Mouse (Mus musculus): ENCODE measurements around the gene Lekr1. TPM values are rescaled to one million over a fixed set of nuclear protein-coding genes. Genes with fewer than 3 reads are reported as not detected.

Lekr1 gene
- polyA plus RNA-seq, 1 experiment from 2014 or later: 4.0 TPM

GRCm38 (mm10) chr3:65824886-65825285 lies 158.9 kb downstream of the Lekr1 start:
- H3K4me3 ChIP-seq (ENCODE audit: low read depth, low read length): no peak overlapping the region
- no peaks in the 10 kb centered on the region for H3K9me3 ChIP-seq (ENCODE audit: control insufficient read depth, low read length)
- H3K4me2 ChIP-seq (replicated peaks; ENCODE audit: low read depth): no peak overlapping the region
- WGBS: 60% methylated on average over 3 of the region's 3 CpGs
- TF ChIP-seq CTCF (IDR thresholded peaks at IDR 0.05; ENCODE audit: low read depth) (no peak), EP300 (optimal IDR thresholded peaks at IDR 0.05) (no peak)
- no peaks in the 10 kb centered on the region for H3K27me3 ChIP-seq (ENCODE audit: control insufficient read depth, insufficient read depth, low read length)
- no peaks in the 10 kb centered on the region for H3K36me3 ChIP-seq (ENCODE audit: control insufficient read depth, insufficient read depth, low read length)
- no peak overlapping the region for H3K27ac ChIP-seq (replicated peaks)
- no peak for ATAC-seq (ENCODE audit: low FRiP score, low TSS enrichment)
- DNase-seq (ENCODE audit: low spot score): no peak
- no peak overlapping the region for H3K9ac ChIP-seq (ENCODE audit: low read length)
- no peaks in the 10 kb centered on the region for H3K4me1 ChIP-seq (replicated peaks; ENCODE audit: control insufficient read depth, insufficient read depth)

- WGBS: 76% methylated on average over 6 of the region's 6 CpGs
- TF ChIP-seq CTCF (IDR thresholded peaks at IDR 0.05; ENCODE audit: low read depth) (no peak), EP300 (optimal IDR thresholded peaks at IDR 0.05) (no peak)
- H3K4me2 ChIP-seq (replicated peaks; ENCODE audit: low read depth): no peak overlapping the region
These were observed 160.7 kb downstream of the Lekr1 start for GRCm38 (mm10) chr3:65826716-65827115.

GRCm38 (mm10) chr3:65827400-65827799 lies 161.4 kb downstream of the Lekr1 start:
- Histone ChIP-seq H3K27ac (replicated peaks) (no peak overlapping the region), H3K36me3 (ENCODE audit: control insufficient read depth, insufficient read depth, low read length) (no peaks in the 10 kb centered on the region), H3K4me3 (ENCODE audit: low read depth, low read length) (no peak overlapping the region), H3K4me2 (replicated peaks; ENCODE audit: low read depth) (no peak overlapping the region), H3K9ac (ENCODE audit: low read length) (no peak overlapping the region), H3K4me1 (replicated peaks; ENCODE audit: control insufficient read depth, insufficient read depth) (no peaks in the 10 kb centered on the region), H3K9me3 (ENCODE audit: control insufficient read depth, low read length) (no peaks in the 10 kb centered on the region), H3K27me3 (ENCODE audit: control insufficient read depth, insufficient read depth, low read length) (no peaks in the 10 kb centered on the region)
- 85% methylated on average over 5 of the region's 5 CpGs for WGBS
- no peak for TF ChIP-seq EP300 (optimal IDR thresholded peaks at IDR 0.05)
- no peak for TF ChIP-seq CTCF (IDR thresholded peaks at IDR 0.05; ENCODE audit: low read depth)
- ATAC-seq (ENCODE audit: low FRiP score, low TSS enrichment) (no peak), DNase-seq (ENCODE audit: low spot score) (no peak)

More at GRCm38 (mm10) chr3:65826716-65827115, 160.7 kb downstream of the Lekr1 start:
- Histone ChIP-seq H3K27ac (replicated peaks) (no peak overlapping the region), H3K36me3 (ENCODE audit: control insufficient read depth, insufficient read depth, low read length) (no peaks in the 10 kb centered on the region), H3K9me3 (ENCODE audit: control insufficient read depth, low read length) (no peaks in the 10 kb centered on the region), H3K4me1 (replicated peaks; ENCODE audit: control insufficient read depth, insufficient read depth) (no peaks in the 10 kb centered on the region), H3K9ac (ENCODE audit: low read length) (no peak overlapping the region), H3K27me3 (ENCODE audit: control insufficient read depth, insufficient read depth, low read length) (no peaks in the 10 kb centered on the region), H3K4me3 (ENCODE audit: low read depth, low read length) (no peak overlapping the region)
- ATAC-seq (ENCODE audit: low FRiP score, low TSS enrichment) (no peak), DNase-seq (ENCODE audit: low spot score) (no peak)

GRCm38 (mm10) chr3:65828020-65828419 lies 162.0 kb downstream of the Lekr1 start:
- Histone ChIP-seq H3K4me1 (replicated peaks; ENCODE audit: control insufficient read depth, insufficient read depth) (no peaks in the 10 kb centered on the region), H3K9me3 (ENCODE audit: control insufficient read depth, low read length) (no peaks in the 10 kb centered on the region), H3K9ac (ENCODE audit: low read length) (no peak overlapping the region), H3K27me3 (ENCODE audit: control insufficient read depth, insufficient read depth, low read length) (no peaks in the 10 kb centered on the region), H3K27ac (replicated peaks) (no peak overlapping the region), H3K4me2 (replicated peaks; ENCODE audit: low read depth) (no peak overlapping the region), H3K4me3 (ENCODE audit: low read depth, low read length) (no peak overlapping the region), H3K36me3 (ENCODE audit: control insufficient read depth, insufficient read depth, low read length) (no peaks in the 10 kb centered on the region)
- DNase-seq (ENCODE audit: low spot score) (no peak), ATAC-seq (ENCODE audit: low FRiP score, low TSS enrichment) (no peak)
- TF ChIP-seq CTCF (IDR thresholded peaks at IDR 0.05; ENCODE audit: low read depth) (no peak), EP300 (optimal IDR thresholded peaks at IDR 0.05) (no peak)
- 79% methylated on average over 3 of the region's 3 CpGs for WGBS

GRCm38 (mm10) chr3:65829230-65829629 lies 163.2 kb downstream of the Lekr1 start:
- no peaks in the 10 kb centered on the region for H3K36me3 ChIP-seq (ENCODE audit: control insufficient read depth, insufficient read depth, low read length)
- no peak overlapping the region for H3K4me2 ChIP-seq (replicated peaks; ENCODE audit: low read depth)
- ATAC-seq (ENCODE audit: low FRiP score, low TSS enrichment) (no peak), DNase-seq (ENCODE audit: low spot score) (peak; percentile 41)
- H3K4me3 ChIP-seq (ENCODE audit: low read depth, low read length): no peak overlapping the region
- TF ChIP-seq EP300 (optimal IDR thresholded peaks at IDR 0.05) (no peak), CTCF (IDR thresholded peaks at IDR 0.05; ENCODE audit: low read depth) (no peak)
- H3K27me3 ChIP-seq (ENCODE audit: control insufficient read depth, insufficient read depth, low read length): no peaks in the 10 kb centered on the region
- H3K27ac ChIP-seq (replicated peaks): no peak overlapping the region
- H3K4me1 ChIP-seq (replicated peaks; ENCODE audit: control insufficient read depth, insufficient read depth): no peaks in the 10 kb centered on the region
- WGBS: 20% methylated on average over 7 of the region's 7 CpGs
- H3K9me3 ChIP-seq (ENCODE audit: control insufficient read depth, low read length): no peaks in the 10 kb centered on the region
- no peak overlapping the region for H3K9ac ChIP-seq (ENCODE audit: low read length)

GRCm38 (mm10) chr3:65829943-65830483 lies 164.0 kb downstream of the Lekr1 start:
- Histone ChIP-seq H3K9me3 (ENCODE audit: control insufficient read depth, low read length) (no peaks in the 10 kb centered on the region), H3K27ac (replicated peaks) (no peak overlapping the region), H3K36me3 (ENCODE audit: control insufficient read depth, insufficient read depth, low read length) (no peaks in the 10 kb centered on the region), H3K9ac (ENCODE audit: low read length) (no peak overlapping the region), H3K4me2 (replicated peaks; ENCODE audit: low read depth) (no peak overlapping the region), H3K4me3 (ENCODE audit: low read depth, low read length) (no peak overlapping the region), H3K27me3 (ENCODE audit: control insufficient read depth, insufficient read depth, low read length) (no peaks in the 10 kb centered on the region), H3K4me1 (replicated peaks; ENCODE audit: control insufficient read depth, insufficient read depth) (no peaks in the 10 kb centered on the region)
- 81% methylated on average over 7 of the region's 7 CpGs for WGBS
- DNase-seq (ENCODE audit: low spot score) (no peak), ATAC-seq (ENCODE audit: low FRiP score, low TSS enrichment) (no peak)
- no peak for TF ChIP-seq EP300 (optimal IDR thresholded peaks at IDR 0.05)
- TF ChIP-seq CTCF (IDR thresholded peaks at IDR 0.05; ENCODE audit: low read depth): no peak
